Mouse (Mus musculus): ENCODE results near the gene Prtg. TPM values are rescaled to one million over a fixed set of nuclear protein-coding genes. Genes with fewer than 3 reads are reported as not detected.

Prtg gene
- total RNA-seq, 2 experiments from 2014 or later, result 1.1 to 1.4 TPM

DNA sequence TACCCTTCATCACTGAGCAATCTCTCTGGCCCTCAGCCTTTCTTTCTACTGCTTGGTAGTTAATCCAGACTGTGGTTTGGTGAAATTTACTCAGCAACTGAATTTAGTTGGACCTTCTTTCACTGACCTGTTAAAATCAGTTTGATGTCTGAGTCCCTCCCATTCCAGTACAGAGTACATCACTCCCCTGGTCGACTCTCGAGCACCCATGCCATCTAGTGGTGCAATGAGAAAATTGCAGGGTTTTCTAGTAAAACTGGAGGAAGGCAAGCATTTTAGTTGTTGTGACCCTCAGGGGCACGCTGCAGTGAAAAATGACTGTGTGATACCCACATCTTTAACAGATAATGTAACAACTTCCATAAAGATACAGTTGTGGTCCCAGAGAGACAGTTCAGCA is 77.3 kb downstream of the Prtg start:
- intact Hi-C loops (cut with DNase I), result loop anchor here (1.0 kb wide), 1 partner anchor 118 kb away; no protein-coding TSS in a partner anchor
- peak; percentile 58 to 66 for DNase-seq (ENCODE audit: low spot score in 2 of 2)

DNA sequence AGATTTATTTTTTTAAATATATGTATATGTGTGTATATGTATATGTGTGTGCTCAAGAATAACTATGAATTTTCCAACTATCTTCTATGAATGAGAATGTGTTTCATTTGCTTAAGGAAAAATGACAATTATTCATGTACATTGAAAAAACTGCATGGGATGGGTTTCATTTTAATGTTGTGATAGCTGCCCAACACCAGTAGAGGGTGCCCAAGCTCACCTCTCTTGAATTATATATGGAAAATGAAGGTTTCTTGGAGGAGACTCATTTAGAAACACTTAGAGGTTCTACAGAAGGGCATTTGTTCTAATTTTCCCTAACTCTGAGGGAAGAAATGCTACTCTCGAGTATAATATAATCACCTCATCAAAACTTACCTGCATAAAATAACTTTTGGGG is 83.1 kb downstream of the Prtg start:
- intact Hi-C loops (cut with DNase I), result no loop called here
- DNase-seq (ENCODE audit: low spot score in 2 of 2), result peak; percentile 42 to 60

DNA sequence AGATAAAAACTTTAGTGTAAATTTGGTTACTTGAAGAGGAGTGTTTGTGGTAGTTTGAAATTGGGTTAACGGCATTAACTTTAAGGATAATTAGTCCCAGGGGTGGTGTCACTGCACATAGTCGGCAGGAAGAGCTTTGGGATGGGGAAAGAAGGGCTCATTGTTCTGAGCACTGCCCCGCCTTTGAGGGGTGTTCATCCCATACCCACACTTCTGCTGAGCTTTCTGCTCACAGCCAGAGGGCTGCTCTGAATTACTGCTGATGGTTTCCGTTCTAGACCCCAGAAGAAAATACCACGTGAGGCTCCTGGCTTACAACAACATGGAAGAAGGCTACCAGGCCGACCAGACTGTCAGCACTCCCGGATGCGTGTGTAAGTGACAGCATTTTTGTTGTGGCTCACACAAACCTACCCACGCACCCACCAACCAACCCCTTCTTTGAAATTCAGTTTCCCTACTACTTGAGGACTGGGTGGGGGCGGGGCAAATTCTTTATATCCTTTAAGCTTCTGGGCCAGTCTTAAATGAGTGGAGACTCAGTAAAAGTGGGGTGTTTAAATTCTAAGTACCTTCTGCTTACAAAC is 83.9 kb downstream of the Prtg start:
- DNase-seq (ENCODE audit: low spot score in 2 of 2), result no peak
- intact Hi-C loops (cut with DNase I), result no loop called here

DNA sequence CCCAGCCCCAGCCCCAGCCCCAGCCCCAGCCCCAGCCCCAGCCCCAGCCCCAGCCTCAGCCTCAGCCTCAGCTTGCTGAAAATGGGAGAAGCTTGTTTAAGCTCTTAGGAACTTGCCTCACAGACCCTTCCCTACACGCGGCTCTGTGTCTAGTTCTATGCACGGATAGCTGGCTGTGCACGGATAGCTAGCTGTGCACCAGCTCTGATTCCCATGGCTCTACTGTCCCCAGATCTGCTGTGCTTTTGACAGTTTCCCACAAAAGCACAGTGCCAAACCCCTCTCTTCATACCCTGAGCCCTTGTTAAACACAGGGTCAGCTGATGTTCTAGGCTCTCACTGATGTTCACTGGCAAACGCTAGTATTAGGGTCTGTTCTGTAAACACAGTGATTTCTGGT is 86.1 kb downstream of the Prtg start:
- intact Hi-C loops (cut with DNase I), result no loop called here
- no peak for DNase-seq (ENCODE audit: low spot score in 2 of 2)

DNA sequence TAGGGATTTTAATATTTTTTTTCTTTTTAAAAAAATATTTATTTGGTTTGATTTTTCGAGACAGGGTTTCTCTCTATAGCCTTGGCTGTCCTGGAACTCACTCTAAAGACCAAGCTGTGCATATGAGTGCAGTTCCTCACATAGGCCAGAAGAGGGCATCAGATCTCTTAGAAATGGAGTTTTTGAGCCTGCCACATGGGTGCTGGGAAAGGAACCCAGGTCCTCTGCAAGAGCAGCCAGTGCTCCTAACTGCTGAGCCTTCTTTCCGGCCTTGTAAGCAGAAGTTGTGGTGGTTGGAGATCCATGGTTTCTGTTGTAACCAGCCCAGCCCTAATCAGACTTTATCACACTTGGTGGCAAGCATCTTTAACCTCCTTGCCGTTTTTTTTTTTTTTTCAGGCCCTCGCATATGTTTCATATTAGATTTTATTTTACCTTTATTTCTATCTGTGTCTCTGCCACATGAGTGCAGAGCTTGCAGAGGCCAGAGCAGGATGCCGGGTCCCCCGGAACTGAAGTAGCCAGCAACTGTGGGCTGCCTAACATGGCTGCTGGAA is 88.2 kb downstream of the Prtg start:
- intact Hi-C loops (cut with DNase I), result no loop called here
- no peak for DNase-seq (ENCODE audit: low spot score in 2 of 2)

DNA sequence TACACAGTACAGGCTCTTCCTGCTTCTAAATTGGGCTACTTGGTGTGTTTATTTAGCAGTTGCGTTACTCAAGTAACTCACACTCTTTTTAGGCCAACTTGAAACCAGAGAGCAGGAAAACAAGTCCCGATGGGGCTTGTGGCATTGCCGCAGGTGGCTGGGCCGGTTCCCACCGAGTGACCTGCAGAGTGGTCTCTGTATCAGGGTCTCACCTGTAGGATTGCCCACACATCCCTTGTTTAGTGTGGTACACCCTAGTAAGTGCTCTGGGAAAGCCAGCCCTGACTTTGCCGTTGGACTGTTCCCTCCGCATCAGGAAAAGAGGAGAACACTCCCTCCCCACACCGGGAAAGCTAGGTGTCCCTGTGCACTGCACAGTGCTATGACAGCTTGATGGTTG is 95.4 kb downstream of the Prtg start:
- intact Hi-C loops (cut with DNase I), result no loop called here
- no peak for DNase-seq (ENCODE audit: low spot score in 2 of 2)

DNA sequence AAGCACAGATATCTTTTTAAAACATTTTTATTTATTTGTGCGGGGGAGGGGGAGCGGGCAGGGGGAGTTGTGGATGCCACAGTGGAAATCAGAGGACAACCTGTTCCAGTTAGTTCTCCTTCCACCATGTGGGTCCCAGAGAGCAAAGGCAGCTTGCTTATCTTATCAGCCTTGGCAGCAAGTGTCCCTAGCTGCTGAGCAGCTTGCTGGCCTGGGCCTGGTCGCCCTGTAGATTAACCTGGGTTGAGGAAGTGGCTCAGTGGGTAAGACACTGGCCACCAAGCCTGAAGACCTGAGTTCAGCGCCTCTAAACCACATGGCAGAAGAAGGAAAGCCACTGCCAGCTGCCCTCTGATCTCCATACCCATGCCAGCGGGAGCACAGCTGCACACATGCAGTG is 95.9 kb downstream of the Prtg start:
- DNase-seq (ENCODE audit: low spot score in 2 of 2), result no peak
- intact Hi-C loops (cut with DNase I), result no loop called here

DNA sequence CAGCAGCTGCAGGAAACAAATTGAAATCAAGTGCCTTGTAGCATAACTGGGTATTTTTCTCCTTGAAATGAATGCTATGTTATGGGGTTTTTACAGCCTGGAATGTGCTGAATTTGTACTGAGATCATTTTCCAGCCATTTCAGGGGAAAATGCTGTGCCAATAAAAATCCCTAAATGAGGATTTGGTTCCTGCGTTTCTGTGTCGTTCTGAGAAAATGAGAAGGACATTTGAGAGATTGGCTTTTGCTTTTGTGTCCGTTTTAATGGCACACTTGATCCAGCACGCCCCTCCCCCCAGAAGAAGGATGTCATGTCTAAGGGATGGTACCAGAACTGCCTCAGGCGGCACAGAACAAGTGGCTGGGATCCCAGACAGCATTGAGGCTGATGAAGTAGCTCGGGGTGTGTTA is 100.0 kb downstream of the Prtg start:
- intact Hi-C loops (cut with DNase I), result no loop called here
- DNase-seq (ENCODE audit: low spot score in 2 of 2), result peak; percentile 39 to 45

DNA sequence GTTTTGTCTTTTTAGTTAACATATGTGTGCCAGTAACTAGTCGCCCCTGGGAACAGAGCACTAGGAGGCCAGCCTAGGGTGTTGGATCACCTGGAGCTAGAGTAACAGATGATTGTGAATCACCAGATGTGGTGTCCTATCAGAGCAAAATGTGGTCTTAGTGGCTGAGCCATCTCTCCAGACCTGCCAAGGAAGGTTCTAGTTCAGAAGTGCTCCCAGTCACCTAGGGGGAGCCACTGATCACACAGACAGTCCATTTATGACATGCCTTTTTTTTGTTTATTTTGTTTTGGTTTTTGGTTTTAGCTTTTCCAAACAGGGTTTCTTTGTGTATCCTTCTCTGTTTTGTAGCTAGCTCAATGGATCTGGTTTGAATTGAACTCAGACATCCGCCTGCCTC is 104.7 kb downstream of the Prtg start:
- DNase-seq (ENCODE audit: low spot score in 2 of 2), result no peak

DNA sequence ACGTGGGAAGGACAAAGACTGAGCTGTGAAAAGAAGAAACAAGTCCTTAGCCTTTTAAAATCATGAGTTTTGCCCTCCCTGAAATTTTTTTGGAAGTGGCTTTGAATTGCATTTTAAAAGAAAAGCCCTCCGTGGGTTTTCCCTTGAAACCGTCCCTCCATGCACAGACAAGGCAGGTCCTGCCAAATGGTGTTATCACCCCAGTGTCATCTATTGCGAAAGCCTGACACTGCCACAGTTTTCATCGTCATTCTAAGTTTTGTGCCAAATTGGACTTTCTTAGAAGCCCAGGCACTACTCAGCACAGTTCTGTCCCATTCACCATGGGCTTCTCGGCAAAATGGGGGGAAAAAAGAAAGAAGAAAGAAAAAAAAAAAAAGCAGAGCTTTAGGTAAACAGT is 106.9 kb downstream of the Prtg start:
- no peak for DNase-seq (ENCODE audit: low spot score in 2 of 2)
- intact Hi-C loops (cut with DNase I), result no loop called here

More for the DNA sequence above, 104.7 kb downstream of the Prtg start:
- intact Hi-C loops (cut with DNase I), result no loop called here

DNA sequence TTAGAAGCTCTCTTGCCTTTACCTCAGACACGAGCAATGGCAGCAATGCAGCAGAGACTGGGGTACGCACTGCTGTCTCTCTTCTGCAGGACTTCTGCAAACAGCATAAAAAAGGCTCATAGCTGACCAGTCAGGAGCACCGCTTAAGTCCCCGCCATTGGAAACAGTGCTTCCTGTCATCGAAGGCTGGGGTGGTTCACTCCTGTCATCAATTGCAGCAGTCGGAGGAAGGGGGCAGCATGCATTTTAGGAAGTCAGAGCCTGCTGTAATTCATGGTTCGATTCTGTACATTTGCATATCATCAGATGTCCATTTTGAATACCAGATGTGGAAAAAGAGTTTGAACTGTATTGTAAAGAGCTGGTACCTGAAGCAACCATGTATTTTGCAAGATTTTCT is 109.1 kb downstream of the Prtg start:
- intact Hi-C loops (cut with DNase I), result no loop called here
- DNase-seq (ENCODE audit: low spot score in 2 of 2), result no peak

DNA sequence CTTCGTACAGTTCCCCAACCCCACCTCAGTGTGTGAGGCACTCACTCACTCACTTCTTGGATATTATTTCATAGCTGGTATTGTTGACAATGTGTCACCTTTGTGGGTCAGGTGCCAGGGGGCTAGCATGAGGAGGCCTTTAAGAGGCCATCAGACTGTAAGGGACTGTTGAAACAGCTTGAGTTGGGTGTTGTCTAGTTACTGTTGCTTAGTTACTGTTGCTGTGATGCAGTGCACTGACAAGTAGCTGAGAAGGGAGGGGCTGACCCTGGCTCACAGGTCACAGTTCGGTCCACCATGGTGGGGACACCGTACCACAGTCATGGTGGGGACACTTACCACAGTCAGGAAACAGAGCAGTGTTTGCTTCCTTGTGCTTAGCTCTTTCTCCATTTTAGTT is 116.4 kb downstream of the Prtg start:
- intact Hi-C loops (cut with DNase I), result no loop called here
- DNase-seq (ENCODE audit: low spot score in 2 of 2), result no peak

DNA sequence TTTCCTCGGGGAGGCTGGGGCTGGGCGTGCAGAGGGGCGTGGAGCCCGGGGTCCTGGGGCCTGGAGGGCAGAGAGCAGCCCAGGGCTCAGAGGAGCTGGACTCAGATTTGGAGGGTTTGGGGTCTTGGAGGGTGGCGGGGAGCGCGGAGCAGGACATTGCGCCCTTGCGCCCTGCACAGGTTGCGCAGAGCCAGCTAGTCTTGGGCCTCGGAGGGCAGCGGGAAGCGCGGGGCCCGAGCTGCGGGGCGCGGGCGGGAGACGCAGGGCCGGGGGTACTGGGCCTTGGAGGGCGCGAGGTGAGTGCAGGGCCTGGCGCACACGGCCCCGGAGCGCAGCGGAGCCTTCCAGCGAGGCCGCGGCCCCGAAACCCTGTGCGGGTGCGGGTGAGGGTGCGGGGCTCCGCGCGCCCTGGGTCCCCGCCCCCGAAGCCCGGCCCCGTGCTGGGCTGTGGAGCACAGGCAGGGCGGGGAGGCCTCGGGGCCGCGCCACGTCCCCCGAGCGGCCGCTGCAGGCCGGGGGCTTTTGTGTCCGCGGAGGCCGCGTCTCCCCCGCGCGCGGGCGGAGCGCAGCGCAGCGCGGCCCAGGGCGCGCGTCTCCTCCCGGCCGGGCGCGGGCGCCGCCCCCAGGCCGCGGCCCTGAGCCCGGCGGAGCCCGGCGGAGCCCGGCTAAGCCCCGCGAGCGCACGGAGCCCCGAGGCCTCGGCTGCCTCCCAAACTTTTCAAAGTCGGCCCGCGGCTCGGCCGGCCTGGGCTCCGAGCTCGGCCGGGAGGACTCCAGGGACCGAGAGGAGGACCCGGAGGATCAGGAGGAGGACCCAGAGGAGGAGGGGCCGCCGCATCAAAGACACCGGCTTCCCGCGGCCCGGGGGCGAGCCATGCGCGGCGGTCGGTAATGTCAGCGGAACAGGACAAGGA is 118.6 kb downstream of the Prtg start, which contains the start of gene Pygo1:
Gene Pygo1 (plus strand): TSS at position 625 of the 914 bp plus-strand sequence.
- DNase-seq (ENCODE audit: low spot score in 2 of 2), result peak in 1 of 2 experiments; percentile 45
- intact Hi-C loops (cut with DNase I), result no loop called here

DNA sequence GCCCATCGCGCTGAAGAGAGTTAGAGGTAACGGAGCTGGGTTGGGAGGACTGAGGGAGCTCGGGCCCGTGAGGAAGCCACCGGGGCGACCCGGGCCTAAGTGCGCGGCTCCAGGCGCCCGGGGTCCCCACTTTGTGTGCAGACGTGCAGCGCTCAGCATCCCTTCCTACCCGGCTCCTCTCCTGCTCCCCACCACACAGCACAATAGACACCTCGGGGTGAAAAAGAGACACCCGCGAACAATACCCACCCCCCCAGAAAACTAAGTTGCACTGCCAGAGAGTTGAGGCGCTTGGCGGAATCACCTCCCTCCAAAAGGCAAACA is 119.2 kb downstream of the Prtg start:
- no peak for DNase-seq (ENCODE audit: low spot score in 2 of 2)
- intact Hi-C loops (cut with DNase I), result no loop called here

DNA sequence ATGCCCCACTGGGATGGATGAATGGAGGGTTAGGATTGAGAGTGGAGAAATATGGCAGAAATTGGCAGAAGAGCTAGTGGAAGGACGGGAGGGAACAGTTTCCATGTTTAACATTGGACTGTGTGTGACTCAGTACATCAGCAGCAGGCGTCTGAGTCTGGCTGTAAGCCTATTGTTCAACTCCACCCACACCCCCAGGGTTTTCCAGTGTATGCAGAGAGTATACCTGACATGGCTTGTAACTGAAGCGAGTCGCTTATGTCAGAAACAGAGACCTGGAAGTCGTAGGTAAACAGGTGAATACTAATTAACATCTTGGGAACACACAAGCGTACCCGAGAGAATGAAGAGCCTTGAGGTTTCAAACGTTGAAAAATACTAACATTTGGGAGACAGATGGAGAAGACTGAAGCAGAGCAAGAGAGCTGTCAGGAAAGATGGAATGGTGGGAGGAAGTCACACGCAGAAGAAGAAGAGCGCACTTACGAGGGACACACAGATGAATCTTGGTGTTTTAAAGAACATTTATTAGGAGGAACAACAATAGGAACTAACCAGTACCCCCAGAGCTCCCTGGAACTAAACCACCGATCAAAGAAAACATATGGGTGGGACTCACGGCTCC is 124.6 kb downstream of the Prtg start:
- DNase-seq (ENCODE audit: low spot score in 2 of 2), result peak; percentile 64 to 85
- intact Hi-C loops (cut with DNase I), result no loop called here

DNA sequence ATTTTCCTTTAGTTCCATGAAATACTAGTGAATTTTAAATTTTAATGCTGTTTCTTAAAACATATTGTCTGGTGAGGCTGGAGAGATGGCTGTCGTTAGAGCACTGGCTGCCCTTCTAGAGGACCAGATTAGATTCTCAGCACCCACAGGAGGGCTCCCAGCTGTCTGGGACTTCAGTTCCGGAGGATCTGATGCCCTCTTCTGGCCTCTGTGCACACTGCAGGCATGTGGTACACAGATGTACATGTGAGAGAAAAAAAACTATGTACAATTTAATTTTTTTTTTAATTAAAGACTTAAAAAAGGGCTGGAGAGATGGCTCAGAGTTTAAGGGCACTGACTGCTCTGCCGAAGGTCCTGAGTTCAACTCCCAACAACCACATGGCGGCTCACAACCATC is 128.6 kb downstream of the Prtg start:
- DNase-seq (ENCODE audit: low spot score in 2 of 2), result no peak
- intact Hi-C loops (cut with DNase I), result no loop called here

DNA sequence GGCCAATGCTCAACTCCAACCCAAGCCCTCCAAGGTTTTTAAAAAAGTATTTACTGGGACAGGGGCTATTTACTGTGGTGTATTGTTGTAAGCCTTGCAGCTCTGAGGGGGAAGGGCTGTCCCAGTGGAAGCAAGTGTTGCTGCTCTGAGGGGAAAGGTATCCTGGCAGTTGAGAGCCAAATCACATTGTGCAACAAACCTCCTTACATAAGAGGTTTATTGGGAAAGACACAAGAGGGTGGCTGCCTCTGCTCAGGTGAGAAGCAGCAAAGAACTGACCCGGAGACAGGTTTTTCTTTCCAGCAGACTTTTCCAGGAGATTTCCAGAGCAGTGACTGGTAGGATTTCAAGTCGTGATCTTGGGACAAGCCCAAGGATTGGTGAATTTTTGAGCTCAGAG is 129.6 kb downstream of the Prtg start:
- no peak for DNase-seq (ENCODE audit: low spot score in 2 of 2)
- intact Hi-C loops (cut with DNase I), result no loop called here

DNA sequence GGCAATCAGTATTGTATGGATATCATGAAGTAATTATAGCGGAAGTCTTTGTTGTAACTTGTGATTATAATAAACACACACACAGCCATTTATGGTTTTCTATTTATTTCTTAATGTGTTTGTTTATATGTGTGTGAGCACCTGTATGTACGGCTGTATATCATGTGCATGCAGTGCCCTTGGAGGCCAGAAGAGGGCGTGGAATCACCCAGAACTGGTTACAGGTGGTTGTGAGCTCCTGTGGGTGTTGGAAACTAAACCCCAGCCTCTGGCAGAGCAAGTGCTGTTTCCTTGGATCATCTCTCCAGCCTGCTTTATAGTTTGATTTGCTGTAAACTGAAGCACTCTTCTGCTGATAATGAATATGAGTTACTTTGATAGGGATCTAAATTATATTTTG is 136.8 kb downstream of the Prtg start:
- intact Hi-C loops (cut with DNase I), result no loop called here
- DNase-seq (ENCODE audit: low spot score in 2 of 2), result peak in 1 of 2 experiments; percentile 36

DNA sequence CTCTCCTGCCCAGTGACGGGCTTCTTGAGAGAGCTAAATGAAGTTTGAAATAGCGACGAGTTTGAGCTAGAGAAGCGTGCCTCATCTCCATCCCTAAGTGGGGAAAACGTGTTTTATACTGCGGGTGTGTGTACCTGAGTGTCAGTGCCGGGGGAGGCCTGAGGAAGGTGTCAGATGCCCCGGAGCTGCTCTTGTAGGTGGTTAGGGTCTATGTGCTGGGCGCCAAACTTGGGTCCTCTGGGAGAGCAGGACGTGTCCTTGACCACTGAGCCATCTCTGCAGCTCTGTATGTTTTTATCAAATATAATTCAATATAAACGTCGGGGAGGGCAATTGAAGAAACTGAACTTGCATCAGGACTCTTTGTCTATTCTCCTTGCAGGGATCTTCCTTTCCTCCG is 137.6 kb downstream of the Prtg start:
- intact Hi-C loops (cut with DNase I), result no loop called here

DNA sequence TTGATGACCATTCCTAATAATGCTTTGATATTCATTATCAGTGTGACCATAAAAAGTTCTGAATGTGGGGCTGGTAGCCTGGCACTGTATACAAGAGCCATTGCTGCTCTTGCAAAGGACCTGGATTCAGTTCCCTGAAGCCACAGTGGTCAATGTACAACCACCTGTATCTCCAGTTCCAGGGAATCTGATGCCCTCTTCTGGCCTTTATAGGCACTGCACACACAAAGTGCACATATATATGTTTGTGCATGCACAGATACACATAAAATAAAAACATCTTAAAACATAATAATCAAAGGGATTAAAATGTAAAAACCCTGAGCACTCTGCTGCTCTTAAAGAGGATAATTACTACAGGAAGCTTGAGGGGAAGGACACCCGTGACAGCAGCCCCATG is 140.3 kb downstream of the Prtg start:
- no peak for DNase-seq (ENCODE audit: low spot score in 2 of 2)
- intact Hi-C loops (cut with DNase I), result no loop called here

More for the DNA sequence above, 137.6 kb downstream of the Prtg start:
- DNase-seq (ENCODE audit: low spot score in 2 of 2), result no peak
